Mouse (Mus musculus) adrenal gland, adult 2 months (tissue): Measurements from ENCODE around the gene Hist1h2ag. TPM values are rescaled to one million over a fixed set of nuclear protein-coding genes. Genes with fewer than 3 reads are reported as not detected.

Source experiments
- DNase-seq: peaks from one replicate; pipeline ENCODE4 v3.0.0; 2021
- polyA plus RNA-seq: library from polyadenylated mRNA; depleted of rRNA; stranded (reverse); fragments of >200 nt; gene quantifications from 2 replicates; pipeline ENCODE4 v1.2.3, GENCODE M21; 2012
- total RNA-seq, 2 experiments: library from RNA; stranded (reverse); gene quantifications; 2 replicates each; pipeline ENCODE4 v1.2.3; 2021

Gene Hist1h2ag
- total and polyA plus RNA-seq, 3 experiments = 0.45 to 18.2 (median 14.1) TPM

- DNase-seq = no peak
Observed at GRCm38 (mm10) chr13:22036986-22037385, 5.8 kb downstream of the Hist1h2ag start.

- no peak for DNase-seq
Observed at GRCm38 (mm10) chr13:22036149-22036956, 6.4 kb downstream of the Hist1h2ag start.

- peak; percentile 90 for DNase-seq
Observed at GRCm38 (mm10) chr13:22035267-22036148, 7.2 kb downstream of the Hist1h2ag start, which contains the start of the genes Hist1h2ah and Hist1h2bk. TSS of gene Hist1h2ah (minus strand) at chr13:22035568. TSS of gene Hist1h2bk (plus strand) at chr13:22035870.

GRCm38 (mm10) chr13:22034443-22035266, 8.1 kb downstream of the Hist1h2ag start:
- peak; percentile 31 for DNase-seq

- DNase-seq = no peak
Observed at GRCm38 (mm10) chr13:22033741-22034442, 8.9 kb downstream of the Hist1h2ag start.

- DNase-seq = no peak
Observed at GRCm38 (mm10) chr13:22030493-22030892, 12.3 kb downstream of the Hist1h2ag start.

GRCm38 (mm10) chr13:22029928-22030327, 12.8 kb downstream of the Hist1h2ag start:
- no peak for DNase-seq

- peak; percentile 96 for DNase-seq
Observed at GRCm38 (mm10) chr13:22028673-22029460, 13.9 kb downstream of the Hist1h2ag start.

GRCm38 (mm10) chr13:22026058-22027031, 16.4 kb downstream of the Hist1h2ag start:
- peak; percentile 88 for DNase-seq

- DNase-seq = peak; percentile 87
Observed at GRCm38 (mm10) chr13:22022241-22022640, 20.5 kb downstream of the Hist1h2ag start.

- DNase-seq = no peak
Observed at GRCm38 (mm10) chr13:22021581-22021980, 21.2 kb downstream of the Hist1h2ag start.

GRCm38 (mm10) chr13:22020901-22021339, 21.8 kb downstream of the Hist1h2ag start:
- peak; percentile 83 for DNase-seq

GRCm38 (mm10) chr13:22019934-22020835, 22.6 kb downstream of the Hist1h2ag start:
- DNase-seq = peak; percentile 43

GRCm38 (mm10) chr13:22015479-22016450, 27.0 kb downstream of the Hist1h2ag start:
- DNase-seq = peak; percentile 83

GRCm38 (mm10) chr13:22014411-22014845, 28.3 kb downstream of the Hist1h2ag start:
- DNase-seq = no peak

- no peak for DNase-seq
Observed at GRCm38 (mm10) chr13:22013716-22014115, 29.0 kb downstream of the Hist1h2ag start.
